Mouse (Mus musculus) kidney, adult 2 months (tissue): ENCODE data around the gene Pkn3.

Source experiments
- CTCF ChIP-seq: fragments of 200-500 bp; conservative IDR thresholded peaks from 2 replicates; pipeline ENCODE4 v1.5.1; 2011; ENCODE audit warnings: low read depth, mild to moderate bottlenecking, control low read depth, low read length, moderate library complexity, mixed read lengths; ENCODE audit not compliant: insufficient read depth, insufficient read length
- POLR2A ChIP-seq: fragments of 200-500 bp; IDR thresholded peaks from one replicate; pipeline ENCODE4 v1.6.1; 2011; ENCODE audit warnings: low read depth, low read length, control low read depth

GRCm38 (mm10) chr2:30048699-30049388, 28.6 kb upstream of the Pkn3 start, which contains the start of gene Wdr34:
- TF ChIP-seq CTCF (no peak), POLR2A (peak; percentile 10)
